Mouse (Mus musculus): ENCODE data around the gene Ttc28. TPM values are rescaled to one million over a fixed set of nuclear protein-coding genes. Genes with fewer than 3 reads are reported as not detected.

Gene Ttc28
- total and polyA plus RNA-seq, 2 experiments from 2014 or later, result 10.6 to 53.1 TPM

GRCm38 (mm10) chr5:110890561-110890960 lies 11.0 kb downstream of the Ttc28 start:
- H3K27ac ChIP-seq (ENCODE audit: low read depth, low read length), result no peak overlapping the region
- no peaks in the 10 kb centered on the region for H3K9me3 ChIP-seq (ENCODE audit: low read length)
- H3K4me3 ChIP-seq (ENCODE audit: low read depth, low read length), result no peak overlapping the region
- H3K36me3 ChIP-seq (ENCODE audit: insufficient read depth, low read length), result peaks cover 13% of the 10 kb centered on the region
- DNase-seq (ENCODE audit: low spot score) (no peak), ATAC-seq (ENCODE audit: low FRiP score) (no peak)
- no peak for TF ChIP-seq CTCF (IDR thresholded peaks at IDR 0.05)
- H3K27me3 ChIP-seq (ENCODE audit: insufficient read depth, low read length), result no peaks in the 10 kb centered on the region
- H3K9ac ChIP-seq (replicated peaks; ENCODE audit: low read length, poor library complexity, severe bottlenecking), result no peak overlapping the region
- 96% methylated on average over 3 of the region's 3 CpGs for WGBS
- H3K4me2 ChIP-seq (ENCODE audit: low read depth, low read length, poor library complexity, severe bottlenecking), result no peak overlapping the region
- H3K4me1 ChIP-seq (ENCODE audit: insufficient read depth, low read length), result no peaks in the 10 kb centered on the region

DNA sequence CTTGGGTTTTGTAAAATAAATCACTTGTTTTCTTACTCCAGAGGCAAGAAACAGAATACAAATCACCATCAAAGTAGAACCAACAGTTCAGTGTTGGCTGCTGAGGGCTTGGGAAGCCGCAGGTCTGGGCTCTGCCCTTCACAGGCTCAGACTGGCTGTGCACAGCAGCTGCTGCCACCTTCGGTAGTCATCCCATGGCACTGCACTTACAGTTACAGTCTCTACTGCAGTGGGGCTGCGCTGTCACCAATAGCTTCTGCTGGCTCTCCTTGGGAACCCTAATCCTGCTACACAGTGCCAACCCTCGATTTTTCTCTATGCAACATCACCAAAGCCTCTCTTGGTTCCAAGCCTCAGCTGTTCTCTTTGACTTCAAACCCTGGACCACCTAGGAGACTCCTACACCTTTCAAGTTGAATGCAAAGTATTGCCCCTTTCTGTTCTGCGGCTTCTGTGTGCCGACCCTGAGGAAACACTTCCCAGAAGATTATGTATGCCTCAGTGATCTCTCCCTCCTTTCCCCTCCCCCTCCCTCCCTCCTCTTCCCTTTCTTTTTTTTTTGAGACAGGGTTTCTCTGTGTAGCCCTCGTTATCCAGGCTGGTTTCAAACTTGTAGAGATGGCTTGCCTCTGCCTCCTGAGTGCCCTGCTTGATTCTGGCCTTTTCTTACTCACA lies 17.6 kb downstream of the Ttc28 start:
- Histone ChIP-seq H3K4me3 (ENCODE audit: low read depth, low read length) (no peak overlapping the region), H3K4me1 (ENCODE audit: insufficient read depth, low read length) (no peaks in the 10 kb centered on the region), H3K9ac (replicated peaks; ENCODE audit: low read length, poor library complexity, severe bottlenecking) (no peak overlapping the region), H3K4me2 (ENCODE audit: low read depth, low read length, poor library complexity, severe bottlenecking) (no peak overlapping the region), H3K27ac (ENCODE audit: low read depth, low read length) (no peak overlapping the region), H3K36me3 (ENCODE audit: insufficient read depth, low read length) (peaks cover 9% of the 10 kb centered on the region), H3K9me3 (ENCODE audit: low read length) (no peaks in the 10 kb centered on the region), H3K27me3 (ENCODE audit: insufficient read depth, low read length) (no peaks in the 10 kb centered on the region)
- peak; percentile 25 for DNase-seq (ENCODE audit: low spot score)
- WGBS, result 12% methylated on average over 7 of the region's 7 CpGs
- ATAC-seq (ENCODE audit: low FRiP score), result peak; percentile 41; the same call in 1 of the 2 replicates
- TF ChIP-seq CTCF (IDR thresholded peaks at IDR 0.05), result no peak

DNA sequence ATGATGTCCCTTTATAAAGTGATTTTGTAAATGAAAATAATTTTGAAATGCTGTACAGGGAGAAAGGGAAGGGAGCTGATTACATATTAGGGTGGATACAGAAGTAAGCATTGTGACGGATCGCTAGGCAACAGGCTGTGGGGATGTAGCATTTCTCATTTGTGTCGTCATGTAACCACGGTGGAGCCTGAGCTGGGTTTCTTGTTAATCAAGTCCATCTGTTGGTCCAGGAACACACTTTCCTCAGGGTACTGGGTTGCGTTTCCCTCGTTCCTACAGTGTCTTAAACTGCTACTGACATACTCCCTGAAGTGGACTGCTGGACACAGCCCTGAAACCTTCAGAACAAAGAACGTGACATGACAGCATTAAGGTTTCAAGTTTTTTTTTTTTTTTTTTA lies 18.6 kb downstream of the Ttc28 start:
- H3K4me1 ChIP-seq (ENCODE audit: insufficient read depth, low read length), result no peaks in the 10 kb centered on the region
- WGBS, result 42% methylated on average over 7 of the region's 7 CpGs
- no peak overlapping the region for H3K27ac ChIP-seq (ENCODE audit: low read depth, low read length)
- H3K27me3 ChIP-seq (ENCODE audit: insufficient read depth, low read length), result no peaks in the 10 kb centered on the region
- no peak overlapping the region for H3K4me3 ChIP-seq (ENCODE audit: low read depth, low read length)
- no peak for TF ChIP-seq CTCF (IDR thresholded peaks at IDR 0.05)
- H3K36me3 ChIP-seq (ENCODE audit: insufficient read depth, low read length), result peaks cover 9% of the 10 kb centered on the region
- ATAC-seq (ENCODE audit: low FRiP score) (no peak), DNase-seq (ENCODE audit: low spot score) (no peak)
- no peak overlapping the region for H3K4me2 ChIP-seq (ENCODE audit: low read depth, low read length, poor library complexity, severe bottlenecking)
- H3K9me3 ChIP-seq (ENCODE audit: low read length), result no peaks in the 10 kb centered on the region
- H3K9ac ChIP-seq (replicated peaks; ENCODE audit: low read length, poor library complexity, severe bottlenecking), result no peak overlapping the region

DNA sequence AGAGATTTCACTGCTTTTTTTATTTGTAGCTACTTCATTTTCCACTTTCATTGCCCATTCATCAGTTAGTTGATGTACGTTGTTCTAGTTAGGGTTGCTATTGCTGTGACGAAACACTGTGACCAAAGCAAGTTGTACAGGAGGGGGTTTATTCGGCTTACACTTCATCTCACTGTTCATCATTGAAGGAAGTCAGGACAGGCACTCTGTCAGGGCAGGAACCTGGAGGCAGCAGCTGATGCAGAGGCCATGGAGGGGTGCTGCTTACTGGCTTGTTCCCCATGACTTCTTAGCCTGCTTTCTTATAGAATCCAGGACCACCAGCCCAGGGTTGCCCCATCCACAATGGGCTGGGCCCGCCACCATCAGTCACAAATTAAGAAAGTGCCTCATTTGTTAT lies 19.2 kb downstream of the Ttc28 start:
- H3K9ac ChIP-seq (replicated peaks; ENCODE audit: low read length, poor library complexity, severe bottlenecking), result no peak overlapping the region
- no peaks in the 10 kb centered on the region for H3K4me1 ChIP-seq (ENCODE audit: insufficient read depth, low read length)
- WGBS, result 88% methylated on average over 4 of the region's 4 CpGs
- H3K27ac ChIP-seq (ENCODE audit: low read depth, low read length), result no peak overlapping the region
- no peak for TF ChIP-seq CTCF (IDR thresholded peaks at IDR 0.05)
- ATAC-seq (ENCODE audit: low FRiP score) (no peak), DNase-seq (ENCODE audit: low spot score) (no peak)
- H3K4me3 ChIP-seq (ENCODE audit: low read depth, low read length), result no peak overlapping the region
- no peaks in the 10 kb centered on the region for H3K27me3 ChIP-seq (ENCODE audit: insufficient read depth, low read length)
- peaks cover 9% of the 10 kb centered on the region for H3K36me3 ChIP-seq (ENCODE audit: insufficient read depth, low read length)
- H3K4me2 ChIP-seq (ENCODE audit: low read depth, low read length, poor library complexity, severe bottlenecking), result no peak overlapping the region
- no peaks in the 10 kb centered on the region for H3K9me3 ChIP-seq (ENCODE audit: low read length)

GRCm38 (mm10) chr5:110900331-110900730 lies 20.7 kb downstream of the Ttc28 start:
- H3K9ac ChIP-seq (replicated peaks; ENCODE audit: low read length, poor library complexity, severe bottlenecking), result no peak overlapping the region
- H3K27ac ChIP-seq (ENCODE audit: low read depth, low read length), result no peak overlapping the region
- H3K4me2 ChIP-seq (ENCODE audit: low read depth, low read length, poor library complexity, severe bottlenecking), result no peak overlapping the region
- no peaks in the 10 kb centered on the region for H3K4me1 ChIP-seq (ENCODE audit: insufficient read depth, low read length)
- ATAC-seq (ENCODE audit: low FRiP score), result no peak
- H3K4me3 ChIP-seq (ENCODE audit: low read depth, low read length), result no peak overlapping the region
- no peaks in the 10 kb centered on the region for H3K27me3 ChIP-seq (ENCODE audit: insufficient read depth, low read length)
- H3K36me3 ChIP-seq (ENCODE audit: insufficient read depth, low read length), result no peaks in the 10 kb centered on the region; the same call in 1 of the 2 replicates
- DNase-seq (ENCODE audit: low spot score), result no peak
- 0 out of 2 replicates have a peak, but pooled peaks cover 2% of the 10 kb centered on the region for H3K9me3 ChIP-seq (ENCODE audit: low read length)
- no peak for TF ChIP-seq CTCF (IDR thresholded peaks at IDR 0.05)

DNA sequence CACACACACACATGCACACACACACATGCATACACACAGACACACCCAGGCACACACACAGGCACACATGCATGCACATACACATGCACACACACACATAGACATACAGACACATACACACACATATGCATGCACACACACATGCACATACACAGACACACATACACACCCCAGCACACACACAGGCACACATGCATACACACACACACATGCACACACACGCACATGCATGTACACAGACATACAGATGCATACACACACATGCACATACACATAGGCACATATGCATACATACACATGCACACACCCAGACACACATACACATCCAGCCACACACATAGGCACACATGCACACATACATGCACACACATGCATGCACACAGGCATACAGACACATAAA lies 27.1 kb downstream of the Ttc28 start:
- no peak overlapping the region for H3K4me3 ChIP-seq (ENCODE audit: low read depth, low read length)
- H3K27me3 ChIP-seq (ENCODE audit: insufficient read depth, low read length), result no peaks in the 10 kb centered on the region
- no peak for TF ChIP-seq CTCF (IDR thresholded peaks at IDR 0.05)
- no peak for ATAC-seq (ENCODE audit: low FRiP score)
- no peak for DNase-seq (ENCODE audit: low spot score)
- H3K4me1 ChIP-seq (ENCODE audit: insufficient read depth, low read length), result no peaks in the 10 kb centered on the region
- H3K4me2 ChIP-seq (ENCODE audit: low read depth, low read length, poor library complexity, severe bottlenecking), result no peak overlapping the region
- 91% methylated on average over 1 of the region's 1 CpGs for WGBS
- H3K36me3 ChIP-seq (ENCODE audit: insufficient read depth, low read length), result no peaks in the 10 kb centered on the region
- 0 out of 2 replicates have a peak, but pooled peaks cover 5% of the 10 kb centered on the region for H3K9me3 ChIP-seq (ENCODE audit: low read length)
- H3K27ac ChIP-seq (ENCODE audit: low read depth, low read length), result no peak overlapping the region
- no peak overlapping the region for H3K9ac ChIP-seq (replicated peaks; ENCODE audit: low read length, poor library complexity, severe bottlenecking)

Measured in midbrain, postnatal 0 days (tissue).